Mouse (Mus musculus): Measurements from ENCODE around the gene Tgm1.
A peak's percentile ranks its signal among the peaks of the same experiment; 100 is the strongest.

Tgm1 gene

DNA sequence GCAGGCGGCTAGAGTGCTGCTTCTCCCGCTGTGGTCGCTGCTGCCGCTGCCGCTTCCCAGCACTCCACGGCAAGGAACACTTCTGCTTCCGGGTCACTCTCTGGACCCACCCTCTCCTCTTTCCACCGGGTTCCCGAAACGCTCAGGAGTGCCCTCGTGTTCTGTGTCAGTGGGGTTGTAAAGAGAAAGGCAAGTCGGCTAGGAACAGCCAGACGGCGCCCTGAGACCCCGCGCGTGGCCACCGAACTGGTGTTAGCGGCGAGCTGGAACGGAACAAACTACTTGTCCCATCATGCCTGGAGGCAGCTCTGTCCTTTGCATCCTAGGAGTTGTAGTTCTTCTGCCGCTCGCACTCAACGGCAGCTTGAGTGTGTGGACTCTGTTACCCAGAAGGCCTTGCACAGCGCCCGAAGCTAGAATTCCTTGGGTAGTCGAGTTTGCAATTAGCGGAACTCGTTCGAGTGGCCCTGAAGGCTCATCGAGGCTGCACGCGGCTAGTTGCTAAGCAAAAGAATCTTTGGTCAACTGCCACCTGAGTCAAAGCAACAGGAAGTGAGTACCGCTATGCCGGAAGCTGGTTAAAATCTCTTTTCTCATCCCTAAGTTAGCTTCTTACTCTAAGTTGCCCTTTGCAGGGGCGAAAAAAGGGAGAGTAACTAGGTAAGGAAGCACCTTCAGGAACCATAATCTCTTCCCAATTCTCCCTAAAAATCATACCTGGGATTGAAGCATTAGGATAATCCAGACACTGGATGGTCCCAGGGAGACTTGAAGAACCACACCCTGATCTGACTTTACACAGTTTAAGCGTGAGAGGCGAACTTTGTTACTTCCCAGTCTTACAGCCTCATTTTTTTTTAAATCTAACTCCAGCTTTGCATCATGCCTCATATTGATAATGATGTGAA, 41.6 kb downstream of the Tgm1 start, which contains the start of the genes Gmpr2 and Nedd8:
TSS of gene Gmpr2 (plus strand) at position 109 of the 908 bp plus-strand sequence.
TSS of gene Nedd8 (minus strand) at position 292 of the 908 bp plus-strand sequence.
- DNase-seq (ENCODE audit: low spot score), result peak; percentile 92

DNA sequence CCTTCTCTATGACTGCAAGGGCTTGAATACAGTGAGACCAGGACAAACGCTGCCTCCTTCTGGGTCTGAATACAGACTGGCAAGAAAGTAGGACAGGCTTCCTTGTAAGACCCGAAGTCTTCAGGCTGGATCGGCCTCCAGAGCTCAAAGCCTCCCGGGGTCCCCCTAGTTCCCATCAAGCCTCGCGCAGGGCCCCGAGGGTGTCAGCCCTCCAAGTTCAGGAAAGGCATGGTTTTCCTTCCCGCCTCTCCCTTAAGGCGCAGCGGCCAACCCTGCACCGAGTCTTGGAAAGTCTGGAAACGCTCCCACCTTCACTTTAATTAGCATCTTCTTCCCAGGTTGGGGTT, 42.3 kb downstream of the Tgm1 start:
- peak; percentile 10 for DNase-seq (ENCODE audit: low spot score)

- no peak for DNase-seq (ENCODE audit: low spot score)
These were observed 53.1 kb downstream of the Tgm1 start for GRCm38 (mm10) chr14:55660636-55661035.

- DNase-seq (ENCODE audit: low spot score), result peak; percentile 66
These were observed 53.7 kb downstream of the Tgm1 start, which contains the start of gene Mdp1 for GRCm38 (mm10) chr14:55659960-55660573. Gene Mdp1, minus strand, starts transcription at chr14:55660508.

DNA sequence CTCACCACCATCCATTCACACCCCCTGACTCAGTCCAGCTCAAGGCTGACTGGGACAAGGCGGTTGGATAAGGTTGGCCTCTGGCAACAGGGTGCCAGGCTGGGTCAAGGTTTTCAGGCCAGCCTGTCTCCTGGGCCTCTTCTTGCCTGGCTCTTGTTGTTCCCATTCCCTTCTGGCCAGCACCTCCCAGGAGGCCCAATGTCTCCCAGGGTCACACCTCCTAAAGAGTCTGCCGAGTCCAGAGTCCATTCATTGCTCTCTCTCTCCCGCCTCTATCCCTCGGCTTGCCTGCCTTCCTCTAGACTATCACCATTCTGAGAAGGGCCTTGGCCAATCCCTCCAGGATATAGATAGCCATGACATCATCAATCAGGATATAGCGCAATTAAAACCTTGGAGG, 55.7 kb downstream of the Tgm1 start:
- peak; percentile 25 for DNase-seq (ENCODE audit: low spot score)

DNA sequence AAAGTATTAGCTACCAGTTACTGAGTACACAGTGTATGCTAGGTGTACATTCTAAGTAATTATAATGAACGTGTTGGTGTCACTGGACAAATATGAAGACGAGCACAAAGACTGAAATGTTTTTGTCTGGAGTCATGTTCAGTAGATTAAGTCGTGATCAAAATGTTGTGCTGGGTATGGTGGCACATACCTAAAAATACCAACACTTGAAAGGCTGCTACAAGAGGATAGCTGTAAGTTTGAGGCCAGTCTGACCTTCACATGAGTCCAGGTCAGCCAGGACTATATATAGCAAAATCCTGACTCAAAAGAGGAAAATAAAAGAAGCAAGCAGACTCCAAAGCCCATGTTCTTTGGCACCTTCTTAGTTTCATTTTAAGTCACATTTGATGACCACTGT, 56.8 kb downstream of the Tgm1 start:
- DNase-seq (ENCODE audit: low spot score), result no peak

DNA sequence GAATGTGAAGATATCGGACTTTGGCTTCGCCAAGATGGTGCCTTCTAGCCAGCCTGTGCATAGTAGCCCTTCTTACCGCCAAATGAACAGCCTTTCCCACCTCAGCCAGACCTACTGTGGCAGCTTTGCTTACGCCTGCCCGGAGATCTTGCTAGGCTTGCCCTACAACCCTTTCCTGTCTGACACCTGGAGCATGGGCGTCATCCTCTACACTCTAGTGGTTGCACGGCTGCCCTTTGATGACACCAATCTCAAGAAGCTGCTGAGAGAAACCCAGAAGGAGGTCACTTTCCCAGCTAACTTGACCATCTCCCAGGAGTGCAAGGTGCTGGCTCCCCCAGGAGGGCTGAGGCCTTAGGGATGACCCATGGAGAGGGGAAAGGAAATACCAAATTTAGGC, 62.2 kb downstream of the Tgm1 start:
- no peak for DNase-seq (ENCODE audit: low spot score)

Measured in ovary, adult 18-20 months (tissue).